Mouse (Mus musculus) embryo, embryonic 10.5 days (tissue): ENCODE results near the gene Tyrp1.
A peak's percentile ranks its signal among the peaks of the same experiment; 100 is the strongest.

Experiments
- DNase-seq: peaks from one replicate; pipeline ENCODE4 v3.0.0-alpha.2; 2015; ENCODE audit warnings: low spot score

Gene Tyrp1

GRCm38 (mm10) chr4:80895278-80895894, 61.5 kb downstream of the Tyrp1 start:
- DNase-seq, result peak; percentile 46
